Mouse (Mus musculus) layer of hippocampus, adult 2 months (tissue): ENCODE results near the gene Fam107b. TPM values are rescaled to one million over a fixed set of nuclear protein-coding genes. Genes with fewer than 3 reads are reported as not detected.

ENCODE experiments used
- DNase-seq, 2 experiments: peaks; one replicate each; pipeline ENCODE4 v3.0.0; 2022; ENCODE audit warnings: low spot score in 2 of 2
- H3K27ac ChIP-seq: fragments of 200-600 bp; 2 replicates; pipeline ENCODE4 v1.8.1; 2022
- H3K4me3 ChIP-seq: fragments of 200-600 bp; 2 replicates; pipeline ENCODE4 v1.8.1; 2022; ENCODE audit warnings: mild to moderate bottlenecking
- CTCF ChIP-seq: fragments of 200-600 bp; conservative IDR thresholded peaks from 2 replicates; pipeline ENCODE4 v1.8.1; 2022; ENCODE audit warnings: antibody characterized with exemption, mild to moderate bottlenecking, moderate library complexity
- total RNA-seq, 2 experiments: library from RNA; stranded (reverse); gene quantifications; 2 replicates each; pipeline ENCODE4 v1.2.3; 2021

The Fam107b gene
- total RNA-seq, 2 experiments from 2014 or later = 11.4 to 20.1 TPM

DNA sequence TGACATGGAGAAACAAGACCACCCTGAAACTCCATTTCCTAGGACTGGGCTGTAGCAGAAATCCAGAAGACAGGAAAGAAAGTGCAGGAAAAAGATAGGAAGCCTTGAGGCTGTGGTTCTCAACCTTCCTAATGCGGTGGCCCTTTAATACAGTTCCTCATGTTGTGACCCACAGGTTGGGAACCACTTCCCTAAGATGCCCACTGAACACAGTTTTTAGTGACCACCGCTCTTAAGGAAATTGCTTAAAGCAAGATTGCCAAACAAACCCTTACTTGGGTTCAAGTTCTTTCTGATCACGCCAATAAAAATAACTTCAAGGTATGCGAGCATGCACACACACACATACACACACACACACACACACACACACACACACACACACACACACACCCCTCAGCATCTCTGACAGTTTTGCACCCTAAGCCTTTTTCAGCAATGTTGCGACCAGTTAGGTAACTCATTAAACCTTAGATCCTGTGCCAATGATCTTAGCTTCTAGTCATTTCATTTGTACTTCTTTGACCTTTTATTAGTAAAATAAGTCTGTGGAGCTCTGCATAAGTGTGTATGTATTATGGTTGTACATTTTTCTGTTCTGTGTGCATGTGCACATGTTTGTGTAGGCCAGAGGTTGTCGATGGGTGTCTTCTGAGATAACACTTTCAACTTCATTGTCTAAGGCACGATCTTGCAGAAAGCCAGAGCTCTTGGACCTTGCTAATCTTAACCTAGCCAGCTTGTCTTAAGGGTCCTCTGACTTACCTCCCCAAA is 53.1 kb downstream of the Fam107b start:
- no peak for DNase-seq
- no peak for TF ChIP-seq CTCF
- no peak overlapping the region for H3K27ac ChIP-seq
- no peak overlapping the region for H3K4me3 ChIP-seq

DNA sequence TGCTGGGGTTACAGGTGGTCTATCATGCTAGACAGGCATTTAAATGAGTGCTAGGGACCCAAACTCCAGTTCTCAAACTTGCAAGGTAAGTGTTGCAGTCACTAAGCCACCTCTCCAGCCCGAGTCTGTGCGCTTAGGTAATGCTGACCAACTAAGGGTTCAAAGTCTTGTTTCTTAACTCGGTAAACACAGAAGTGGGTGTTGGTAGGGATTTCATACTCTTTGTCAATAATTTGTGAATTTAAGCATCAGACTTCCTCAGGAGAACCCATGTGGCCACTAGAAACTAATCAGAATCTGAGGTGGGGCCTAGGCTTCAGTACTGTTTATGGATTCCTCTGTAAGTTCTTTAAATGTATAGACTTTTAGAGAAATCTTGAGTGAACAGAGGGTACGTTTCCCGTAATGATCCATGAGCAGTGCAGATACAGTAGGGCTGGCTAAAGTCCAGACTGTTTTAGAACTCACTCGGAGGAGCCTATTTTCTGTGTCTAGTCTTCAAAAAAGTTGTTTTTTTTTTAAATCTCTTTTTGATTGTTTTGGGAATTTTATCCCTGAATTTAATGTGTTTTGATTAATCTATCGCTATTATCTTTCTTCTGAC is 53.8 kb downstream of the Fam107b start:
- DNase-seq = no peak
- Histone ChIP-seq H3K27ac (no peak overlapping the region), H3K4me3 (no peak overlapping the region)
- TF ChIP-seq CTCF = no peak

DNA sequence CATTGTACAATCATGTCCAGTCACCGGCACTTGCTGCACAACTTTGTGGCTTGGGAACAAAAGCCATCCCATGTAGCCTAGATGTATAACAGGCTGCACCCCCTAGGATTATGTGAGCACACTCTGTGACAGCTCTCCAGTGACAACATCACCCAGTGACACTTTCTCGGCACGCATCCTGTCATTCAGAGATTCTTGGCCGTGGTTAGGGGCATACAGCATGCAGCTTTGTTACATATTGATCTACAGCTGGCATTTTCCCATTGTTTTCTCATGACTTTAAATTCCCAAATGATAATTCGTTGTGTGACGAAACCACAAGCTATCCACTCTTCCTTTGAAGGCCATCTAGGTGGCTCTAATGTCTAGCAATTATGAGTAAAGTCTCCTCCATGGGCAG is 58.8 kb downstream of the Fam107b start:
- H3K27ac ChIP-seq = no peak overlapping the region
- DNase-seq = no peak
- no peak overlapping the region for H3K4me3 ChIP-seq
- no peak for TF ChIP-seq CTCF

DNA sequence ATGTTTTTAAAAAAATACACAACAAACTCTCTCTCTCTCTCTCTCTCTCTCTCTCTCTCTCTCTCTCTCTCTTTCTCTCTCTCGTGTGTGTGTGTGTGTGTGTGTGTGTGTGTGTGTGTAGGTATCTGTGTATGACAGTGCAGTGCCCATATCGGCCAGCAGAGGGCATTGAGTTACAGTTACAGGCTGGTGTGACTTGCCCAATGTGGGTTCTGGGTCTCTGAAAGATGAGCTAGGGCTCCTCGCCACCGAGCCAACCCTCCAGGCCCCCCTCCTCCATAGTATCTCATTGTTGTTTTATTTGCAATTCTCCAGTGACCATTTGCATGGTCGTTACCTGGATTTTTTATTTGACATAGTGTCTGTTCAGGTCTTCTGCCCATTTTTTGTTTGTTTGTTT is 59.5 kb downstream of the Fam107b start:
- DNase-seq = no peak
- TF ChIP-seq CTCF = peak; percentile 34
- H3K27ac ChIP-seq = no peak overlapping the region
- no peak overlapping the region for H3K4me3 ChIP-seq

DNA sequence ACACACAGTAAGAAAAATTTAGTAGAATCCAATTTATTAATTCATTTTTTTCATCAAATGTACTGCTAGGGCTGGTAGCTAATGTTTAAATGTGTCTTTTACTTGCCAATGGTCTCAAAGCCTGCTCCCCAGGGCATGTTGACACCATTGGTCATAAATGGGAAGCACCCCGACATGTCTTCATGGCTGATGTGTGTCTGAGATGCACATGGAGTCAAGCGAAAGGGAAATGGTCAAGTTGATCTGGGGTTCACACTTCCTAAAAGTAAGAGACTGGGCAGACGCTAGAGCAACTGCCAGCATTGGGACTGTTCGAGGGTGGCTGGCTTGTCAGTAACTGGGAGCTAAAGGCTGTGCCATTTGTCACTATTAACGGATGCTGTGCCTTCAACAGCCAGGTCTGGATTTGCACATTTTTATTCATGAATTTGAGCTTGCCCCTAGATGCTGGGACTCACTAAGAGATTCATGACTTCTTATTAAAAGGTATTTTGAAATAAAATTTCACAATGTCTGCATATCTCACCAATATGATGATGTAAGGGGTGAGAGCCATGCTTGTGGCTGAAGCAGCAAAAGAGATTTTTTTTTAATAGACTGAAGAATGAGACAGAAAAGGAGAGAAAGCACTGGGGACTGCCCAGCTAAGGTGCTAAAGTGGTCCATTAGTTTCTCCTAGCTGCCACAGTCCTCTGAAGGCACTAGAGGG is 60.6 kb downstream of the Fam107b start:
- Histone ChIP-seq H3K27ac (no peak overlapping the region), H3K4me3 (no peak overlapping the region)
- TF ChIP-seq CTCF = no peak
- DNase-seq = no peak

DNA sequence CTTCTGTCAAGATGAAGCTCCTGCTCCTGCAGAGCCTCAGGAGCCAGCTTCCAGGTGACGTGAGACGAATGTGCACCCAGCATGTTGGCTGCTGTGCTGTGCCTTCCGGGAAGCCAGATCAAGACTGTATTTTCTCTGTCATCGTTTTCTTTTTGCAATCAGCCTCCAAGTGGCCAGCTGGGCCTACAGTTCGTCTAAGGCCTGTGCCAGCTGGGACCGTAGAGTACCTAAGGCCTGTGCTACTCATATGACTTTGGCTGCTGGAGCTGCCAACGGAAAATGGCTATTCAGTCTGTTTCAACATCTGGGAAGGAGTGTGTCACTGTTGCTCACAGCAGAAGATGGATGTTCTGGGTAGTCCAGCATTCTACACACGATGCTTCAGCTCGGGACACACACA is 62.8 kb downstream of the Fam107b start:
- no peak for DNase-seq
- no peak overlapping the region for H3K27ac ChIP-seq
- TF ChIP-seq CTCF = no peak
- no peak overlapping the region for H3K4me3 ChIP-seq

DNA sequence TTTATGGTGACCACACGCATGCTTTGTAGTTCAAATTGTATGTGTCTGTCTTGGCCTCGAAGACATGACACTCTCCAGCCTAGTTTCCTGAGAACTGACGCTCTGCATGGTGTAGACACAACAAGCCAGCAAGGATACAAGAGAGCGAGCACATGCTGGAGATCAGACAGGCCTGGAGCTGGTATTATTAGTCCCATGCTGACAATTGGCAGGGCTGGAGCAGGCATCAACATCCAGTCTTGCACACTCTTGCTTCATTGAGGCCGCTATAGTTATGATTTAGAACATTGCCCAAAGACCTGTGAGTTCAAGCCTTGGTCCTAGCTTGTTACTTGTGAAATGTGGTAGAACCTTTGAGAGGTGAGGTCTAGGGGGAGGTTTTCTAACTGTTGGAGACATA is 66.5 kb downstream of the Fam107b start:
- no peak for TF ChIP-seq CTCF
- no peak overlapping the region for H3K27ac ChIP-seq
- no peak overlapping the region for H3K4me3 ChIP-seq
- DNase-seq = no peak

DNA sequence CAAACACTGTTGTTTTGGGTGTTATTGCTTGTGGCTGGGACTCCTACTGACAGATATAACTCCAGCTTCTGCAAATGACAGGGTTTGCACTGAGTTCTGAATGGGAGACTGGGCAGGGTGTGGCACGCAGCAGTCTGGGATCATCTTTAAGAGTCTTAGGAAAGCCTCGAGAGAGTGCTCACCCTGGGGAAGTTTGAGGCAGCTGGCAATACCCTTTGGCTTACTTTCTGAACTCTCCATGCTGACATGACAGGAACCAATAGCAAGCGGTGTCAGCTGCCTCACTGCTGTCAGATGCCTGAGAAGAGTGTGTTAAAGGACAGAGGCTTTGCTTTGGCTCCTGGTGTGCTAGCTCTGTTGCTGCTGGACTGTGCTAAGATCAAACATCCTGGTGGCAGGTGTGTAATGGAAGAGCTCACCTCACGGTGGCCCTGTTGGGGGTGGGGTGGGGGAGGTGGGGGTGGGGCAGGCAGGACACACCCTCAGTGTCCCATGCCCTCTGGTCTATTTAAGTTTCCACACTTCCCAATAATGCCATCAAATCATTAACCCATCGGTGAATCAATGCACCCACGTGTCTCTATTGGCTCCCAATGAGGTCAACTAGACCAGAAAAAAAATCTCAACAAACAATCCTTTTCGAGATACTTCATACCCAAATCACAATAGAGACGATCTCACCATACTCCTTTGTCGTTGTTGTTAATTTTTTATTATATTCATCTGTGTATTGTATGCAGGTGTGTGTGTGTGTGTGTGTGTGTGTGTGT is 70.9 kb downstream of the Fam107b start:
- no peak for TF ChIP-seq CTCF
- DNase-seq = no peak
- Histone ChIP-seq H3K4me3 (no peak overlapping the region), H3K27ac (no peak overlapping the region)

DNA sequence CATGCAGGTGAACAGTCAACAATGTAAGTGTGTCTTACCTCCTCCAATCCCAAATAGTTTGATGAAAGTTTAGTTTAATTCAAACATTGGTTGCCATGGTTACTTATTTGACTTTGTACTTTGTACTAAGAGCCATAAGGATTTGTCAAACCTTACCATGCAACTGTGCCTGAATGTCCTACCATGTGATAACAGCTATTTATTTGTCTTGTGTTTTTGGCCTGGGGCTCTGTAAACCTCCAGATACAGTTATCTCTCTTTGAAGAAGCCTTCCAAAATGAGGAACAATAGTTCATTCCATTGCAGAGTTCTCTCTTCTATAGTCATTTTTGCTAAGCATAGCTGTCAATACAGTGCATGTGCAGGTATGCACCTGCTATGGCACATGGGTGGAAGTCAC is 72.7 kb downstream of the Fam107b start:
- H3K4me3 ChIP-seq = no peak overlapping the region
- TF ChIP-seq CTCF = no peak
- no peak for DNase-seq
- H3K27ac ChIP-seq = no peak overlapping the region

DNA sequence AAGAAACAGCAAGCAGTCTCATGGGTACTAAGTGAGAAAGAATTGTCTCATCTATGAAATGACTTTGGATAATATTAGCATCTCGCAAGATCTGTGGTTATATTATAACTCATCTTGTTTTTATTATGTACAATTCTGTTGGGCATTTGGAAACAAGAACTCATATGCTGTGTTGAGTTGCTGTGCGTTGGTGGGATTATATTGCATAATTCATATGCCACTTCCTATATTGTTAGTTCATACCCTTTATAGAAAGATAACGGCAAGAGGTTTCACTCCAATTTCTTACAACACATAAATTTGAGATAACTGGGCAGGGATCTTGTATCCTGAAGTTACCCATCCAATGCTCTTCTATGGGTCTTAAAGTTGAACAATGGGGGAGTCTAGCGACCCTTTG is 75.5 kb downstream of the Fam107b start:
- no peak for TF ChIP-seq CTCF
- Histone ChIP-seq H3K4me3 (no peak overlapping the region), H3K27ac (no peak overlapping the region)
- DNase-seq = no peak

DNA sequence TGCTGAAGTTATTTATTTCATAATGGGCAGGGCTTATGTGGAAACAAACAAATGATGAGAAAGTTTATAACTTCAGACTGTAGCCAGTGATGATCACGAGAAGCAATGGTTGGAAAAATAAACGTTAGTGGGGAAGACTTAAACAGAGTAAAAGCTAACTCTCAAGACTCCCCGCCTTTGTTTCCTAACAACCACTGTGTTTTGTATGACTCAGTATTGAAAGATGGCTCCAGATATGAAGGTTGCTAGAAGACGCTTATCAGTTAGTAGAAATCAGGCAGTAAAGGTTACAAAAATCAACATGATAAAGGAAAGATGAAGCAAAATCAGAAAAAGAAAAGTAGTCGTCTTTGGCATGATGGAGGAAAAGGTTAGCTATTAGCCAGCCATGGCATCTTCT is 78.9 kb downstream of the Fam107b start:
- TF ChIP-seq CTCF = no peak
- Histone ChIP-seq H3K4me3 (no peak overlapping the region), H3K27ac (no peak overlapping the region)
- no peak for DNase-seq

DNA sequence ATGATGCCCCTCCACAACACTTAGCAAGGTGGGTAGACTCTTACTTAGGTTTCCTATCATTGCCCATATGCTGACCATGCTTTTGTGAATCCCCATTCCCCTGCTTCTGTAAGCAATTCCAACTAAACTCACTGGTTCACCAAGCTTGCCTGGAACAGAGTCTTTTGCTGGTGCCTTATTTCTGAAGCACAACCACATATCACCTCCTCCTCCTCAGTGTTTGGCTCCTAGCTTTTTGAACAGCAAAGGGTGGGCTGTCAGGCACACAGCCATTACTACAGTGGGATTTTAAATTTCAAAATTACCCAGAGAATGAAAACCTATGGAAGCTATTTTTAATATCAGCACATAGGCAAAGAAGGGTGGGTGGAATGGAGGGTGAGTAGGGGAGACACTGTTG is 84.3 kb downstream of the Fam107b start:
- no peak for DNase-seq
- no peak overlapping the region for H3K4me3 ChIP-seq

DNA sequence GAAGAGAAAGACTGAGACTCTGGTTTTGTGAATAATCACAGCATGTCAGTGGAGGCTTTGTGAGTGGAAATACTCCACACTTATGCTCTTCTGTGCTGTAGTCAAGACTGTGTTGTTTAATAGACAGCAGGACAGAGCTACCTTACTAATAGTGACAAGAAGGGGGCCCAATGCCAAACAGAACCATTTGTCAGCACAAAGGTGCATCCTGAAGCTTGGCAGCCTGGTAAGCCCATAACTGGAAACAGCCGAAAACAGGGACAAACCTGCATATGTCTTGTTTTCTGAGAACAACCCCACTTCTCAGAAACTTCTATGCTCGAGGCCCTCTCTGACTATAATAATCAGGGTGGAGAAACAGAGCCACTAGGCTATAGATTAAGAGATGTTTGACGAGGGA is 85.8 kb downstream of the Fam107b start:
- TF ChIP-seq CTCF = no peak
- DNase-seq = no peak
- Histone ChIP-seq H3K4me3 (no peak overlapping the region), H3K27ac (no peak overlapping the region)

More for the DNA sequence above, 84.3 kb downstream of the Fam107b start:
- no peak for TF ChIP-seq CTCF
- H3K27ac ChIP-seq = no peak overlapping the region
